Mouse (Mus musculus): ENCODE data around the gene Gm44790. TPM values are rescaled to one million over a fixed set of nuclear protein-coding genes. Genes with fewer than 3 reads are reported as not detected.
A peak's percentile ranks its signal among the peaks of the same experiment; 100 is the strongest.

Gm44790 gene
- polyA plus RNA-seq, 1 experiment, result 2.9 TPM

GRCm38 (mm10) chr6:86493469-86494263, 67.2 kb downstream of the Gm44790 start:
- 59% methylated on average over 13 of the region's 13 CpGs for WGBS
- Histone ChIP-seq H3K36me3 (ENCODE audit: control insufficient read depth, insufficient read depth, low read length) (no peaks in the 10 kb centered on the region), H3K27ac (ENCODE audit: insufficient read depth, low read depth, low read length) (peak overlapping the region; percentile 53), H3K4me1 (ENCODE audit: control insufficient read depth, insufficient read depth, low read length) (peaks cover 11% of the 10 kb centered on the region; the same call in 1 of the 2 replicates), H3K4me3 (ENCODE audit: insufficient read depth, low read depth, low read length) (no peak overlapping the region), H3K27me3 (replicated peaks; ENCODE audit: control insufficient read depth, insufficient read depth, low read length) (no peaks in the 10 kb centered on the region)
- TF ChIP-seq POLR2A (IDR thresholded peaks at IDR 0.05; ENCODE audit: low read depth, low read length) (no peak), CTCF (conservative IDR thresholded peaks at IDR 0.05; ENCODE audit: insufficient read depth, insufficient read length, low read depth, low read length) (no peak)
- DNase-seq, result peak; percentile 54

GRCm38 (mm10) chr6:86494767-86495166, 68.3 kb downstream of the Gm44790 start:
- DNase-seq, result no peak
- peaks cover 11% of the 10 kb centered on the region; the same call in 1 of the 2 replicates for H3K4me1 ChIP-seq (ENCODE audit: control insufficient read depth, insufficient read depth, low read length)
- no peak overlapping the region for H3K4me3 ChIP-seq (ENCODE audit: insufficient read depth, low read depth, low read length)
- TF ChIP-seq POLR2A (IDR thresholded peaks at IDR 0.05; ENCODE audit: low read depth, low read length) (no peak), CTCF (conservative IDR thresholded peaks at IDR 0.05; ENCODE audit: insufficient read depth, insufficient read length, low read depth, low read length) (peak; percentile 25; the same call in 1 of the 2 replicates)
- H3K36me3 ChIP-seq (ENCODE audit: control insufficient read depth, insufficient read depth, low read length), result no peaks in the 10 kb centered on the region
- H3K27me3 ChIP-seq (replicated peaks; ENCODE audit: control insufficient read depth, insufficient read depth, low read length), result no peaks in the 10 kb centered on the region
- 98% methylated on average over 7 of the region's 7 CpGs for WGBS
- H3K27ac ChIP-seq (ENCODE audit: insufficient read depth, low read depth, low read length), result no peak overlapping the region

Other genes with a start within 250 kb of the Gm44790 start
- gene Tgfa, start 231.4 kb upstream of the Gm44790 start, polyA plus RNA-seq (2012; rRNA removed), result 3.2 and 4.0 TPM in 2 replicates
- gene Fam136a, start 61.0 kb upstream of the Gm44790 start, polyA plus RNA-seq (2012; rRNA removed), result 19.7 and 20.2 TPM in 2 replicates
- gene Snrpg, start 55.4 kb upstream of the Gm44790 start, polyA plus RNA-seq (2012; rRNA removed), result 35.3 and 82.5 TPM in 2 replicates
- 56.4 and 56.8 TPM in 2 replicates for gene Pcyox1, start 29.5 kb upstream of the Gm44790 start, polyA plus RNA-seq (2012; rRNA removed)
- gene Tia1, start 22.4 kb upstream of the Gm44790 start, polyA plus RNA-seq (2012; rRNA removed), result 11.5 TPM in 2 replicates
- gene C87436, start 11.7 kb downstream of the Gm44790 start, polyA plus RNA-seq (2012; rRNA removed), result 15.1 and 15.3 TPM in 2 replicates
- 165 and 166 TPM in 2 replicates for gene Pcbp1, start 99.7 kb downstream of the Gm44790 start, polyA plus RNA-seq (2012; rRNA removed)
- gene Asprv1, start 201.5 kb downstream of the Gm44790 start, polyA plus RNA-seq (2012; rRNA removed), result 0.10 and 0.33 TPM in 2 replicates
- 8.7 and 9.9 TPM in 2 replicates for gene Mxd1, start 242.5 kb downstream of the Gm44790 start, polyA plus RNA-seq (2012; rRNA removed)